Mouse (Mus musculus) gastrocnemius, adult 18-20 months (tissue): ENCODE results near the gene Pccb. TPM values are rescaled to one million over a fixed set of nuclear protein-coding genes. Genes with fewer than 3 reads are reported as not detected.

Source experiments
- DNase-seq: peaks from one replicate; pipeline ENCODE4 v3.0.0; 2021; ENCODE audit warnings: low spot score
- long read RNA-seq, 2 experiments: library from polyadenylated mRNA; stranded (forward); transcript quantifications; one replicate each; pipeline ENCODE4 v2.0.0; 2021
- total RNA-seq, 2 experiments: library from RNA; stranded (reverse); gene quantifications; 2 replicates each; pipeline ENCODE4 v1.2.3; 2021

Gene Pccb
- total RNA-seq, result 10 to 100 TPM; 58.9 to 62.4 TPM
- long read RNA-seq, experiment 1, transcript Pccb-201 (15 exons, 2,320 nt), result major isoform, 53 of 63 reads
- long read RNA-seq, experiment 1, partial matches to known transcripts, result 8 of 63 reads
- long read RNA-seq, experiment 1, other reads (novel, unspliced or antisense), result 2 of 63 reads
- long read RNA-seq, experiment 2, transcript Pccb-201 (15 exons, 2,320 nt), result major isoform, 30 of 42 reads
- long read RNA-seq, experiment 2, partial matches to known transcripts, result 10 of 42 reads
- long read RNA-seq, experiment 2, other reads (novel, unspliced or antisense), result 1 of 42 reads

GRCm38 (mm10) chr9:101034448-101035098 lies at the start of gene Pccb:
TSS of gene Pccb (minus strand) at chr9:101034898.
- DNase-seq, result peak; percentile 96

DNA sequence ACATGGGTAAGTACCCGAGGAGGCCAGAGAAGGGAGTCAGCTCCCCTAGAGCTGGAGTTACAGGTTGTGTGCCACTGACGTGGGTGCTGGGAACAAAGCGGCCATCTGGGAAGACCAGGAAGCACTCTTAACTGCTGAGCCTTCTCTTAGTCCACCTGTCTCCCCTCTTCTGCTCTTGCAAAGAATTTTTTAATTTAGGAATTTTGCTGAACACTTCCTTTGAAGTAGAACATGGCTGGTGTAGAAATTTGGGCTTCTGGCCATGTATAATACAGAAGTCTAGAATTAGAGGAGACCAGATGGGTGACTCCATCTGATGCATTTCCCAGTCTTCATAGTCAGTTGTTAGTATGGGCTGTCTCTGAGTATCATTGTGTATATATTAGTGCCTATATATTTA lies 49.0 kb upstream of the Pccb start:
- DNase-seq, result no peak

DNA sequence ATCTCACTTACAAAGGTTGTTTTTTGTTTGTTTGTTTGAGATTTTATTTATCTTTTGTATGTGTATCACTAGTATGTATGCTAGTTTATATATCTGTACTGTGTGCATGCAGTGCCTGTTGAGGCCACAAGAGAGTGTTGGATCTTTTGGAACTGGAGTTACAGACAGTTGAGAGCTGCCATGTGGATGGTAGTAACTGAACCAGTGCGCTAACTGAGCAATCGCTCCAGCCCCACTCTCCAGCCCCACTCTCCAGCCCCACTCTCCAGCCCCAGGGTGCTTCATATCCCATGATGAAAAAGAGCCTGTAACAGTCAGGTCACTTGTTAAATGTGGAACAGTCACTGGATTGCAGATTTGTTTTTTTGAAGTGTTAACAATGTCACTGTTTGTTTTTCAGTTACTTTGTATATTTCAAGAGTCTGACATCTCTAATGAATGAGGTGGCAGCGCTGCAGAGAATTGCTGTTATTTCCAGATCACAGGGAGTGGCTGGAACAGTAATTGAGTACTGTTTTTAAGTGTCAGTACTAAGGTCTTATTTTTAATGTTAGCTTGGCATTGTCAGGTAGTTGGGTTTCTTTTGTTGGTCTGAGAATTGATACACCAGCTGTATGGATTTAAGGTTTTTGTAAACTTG lies 45.5 kb upstream of the Pccb start:
- DNase-seq, result no peak

- DNase-seq, result no peak
Observed at GRCm38 (mm10) chr9:101078579-101078978, 43.9 kb upstream of the Pccb start.

DNA sequence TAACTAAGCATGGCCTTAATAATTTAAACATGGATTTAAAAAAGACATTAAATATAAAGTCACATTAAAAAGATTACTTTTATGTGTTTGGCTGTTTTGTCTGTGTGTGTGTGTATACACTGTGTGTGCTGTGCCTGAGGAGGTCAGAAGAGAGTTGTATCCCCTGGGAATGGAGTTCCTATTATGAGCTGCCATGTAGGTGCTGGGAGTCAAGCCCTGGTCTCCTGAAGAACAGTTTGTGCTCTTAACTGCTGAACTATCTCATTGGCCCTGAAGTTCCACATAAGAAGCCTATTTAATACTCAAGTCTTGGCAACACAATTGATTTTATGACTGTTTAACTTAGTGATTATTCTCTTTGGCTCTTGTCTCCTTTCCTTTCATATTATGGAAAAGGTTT lies 42.8 kb upstream of the Pccb start:
- no peak for DNase-seq

DNA sequence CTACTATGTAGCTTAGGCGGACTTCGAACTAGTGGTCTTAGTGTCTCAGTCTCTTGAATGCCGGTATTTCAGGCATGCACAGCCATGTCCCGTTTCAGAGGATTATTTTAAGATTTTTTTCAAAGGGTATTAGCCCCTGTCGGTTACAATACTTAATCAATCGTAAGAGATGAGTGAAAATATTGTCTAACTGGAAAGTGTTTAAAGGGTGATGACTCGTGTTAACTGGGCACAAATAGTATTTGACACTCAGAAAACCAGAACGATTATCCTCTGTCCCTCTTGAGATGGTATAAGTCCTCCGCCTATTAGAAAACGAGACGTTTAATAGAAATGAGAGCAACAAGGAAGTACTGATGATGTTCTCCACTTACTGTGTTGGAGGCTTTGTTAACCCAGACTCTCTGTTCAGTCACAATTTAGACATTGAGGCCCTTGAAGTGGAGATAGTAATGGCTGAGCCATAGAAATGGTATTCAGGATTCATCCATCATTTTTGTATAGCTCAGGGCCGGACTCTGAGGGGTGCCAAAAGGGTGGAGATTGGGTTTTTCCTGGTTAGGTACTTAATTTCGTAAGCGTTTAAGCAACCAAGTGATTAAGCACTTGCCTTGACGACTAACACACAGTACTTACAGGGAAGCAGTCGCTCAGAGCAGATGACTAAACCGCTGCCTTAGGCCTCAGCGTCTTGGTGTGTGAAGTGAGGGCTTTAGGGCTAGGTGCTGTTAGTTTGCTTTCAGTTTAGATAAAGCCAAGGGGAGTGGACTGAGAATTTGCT lies 41.6 kb upstream of the Pccb start:
- no peak for DNase-seq

- DNase-seq, result no peak
Observed at GRCm38 (mm10) chr9:101075694-101076093, 41.0 kb upstream of the Pccb start.

DNA sequence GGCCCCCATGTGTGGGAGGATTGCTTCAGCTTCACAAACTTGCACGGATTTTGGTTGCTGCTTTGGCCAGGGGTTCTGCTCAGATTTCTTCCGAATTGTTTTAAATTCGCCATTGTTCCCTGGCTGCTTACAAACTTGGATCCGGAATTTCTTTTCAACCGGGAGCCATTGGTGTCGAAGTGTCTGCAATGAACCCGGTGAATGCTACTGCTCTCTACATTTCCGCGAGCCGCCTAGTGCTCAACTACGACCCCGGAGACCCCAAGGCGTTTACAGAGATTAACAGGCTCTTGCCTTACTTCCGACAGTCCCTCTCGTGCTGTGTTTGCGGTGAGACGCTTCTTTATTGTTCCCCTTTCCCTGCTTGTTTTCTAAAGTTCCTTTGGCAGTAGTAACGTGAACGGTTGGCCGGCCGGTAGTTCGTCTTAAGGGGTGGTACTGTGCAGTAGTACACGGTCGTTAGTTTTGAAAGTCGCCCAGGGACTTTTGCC lies 40.4 kb upstream of the Pccb start:
- DNase-seq, result peak; percentile 24

GRCm38 (mm10) chr9:101074332-101075021 lies 39.8 kb upstream of the Pccb start:
- peak; percentile 75 for DNase-seq

GRCm38 (mm10) chr9:101073987-101074331 lies 39.3 kb upstream of the Pccb start, which contains the start of gene Msl2:
TSS of gene Msl2 (plus strand) at chr9:101074101.
- DNase-seq, result no peak

GRCm38 (mm10) chr9:101073041-101073986 lies 38.6 kb upstream of the Pccb start:
- DNase-seq, result peak; percentile 99

DNA sequence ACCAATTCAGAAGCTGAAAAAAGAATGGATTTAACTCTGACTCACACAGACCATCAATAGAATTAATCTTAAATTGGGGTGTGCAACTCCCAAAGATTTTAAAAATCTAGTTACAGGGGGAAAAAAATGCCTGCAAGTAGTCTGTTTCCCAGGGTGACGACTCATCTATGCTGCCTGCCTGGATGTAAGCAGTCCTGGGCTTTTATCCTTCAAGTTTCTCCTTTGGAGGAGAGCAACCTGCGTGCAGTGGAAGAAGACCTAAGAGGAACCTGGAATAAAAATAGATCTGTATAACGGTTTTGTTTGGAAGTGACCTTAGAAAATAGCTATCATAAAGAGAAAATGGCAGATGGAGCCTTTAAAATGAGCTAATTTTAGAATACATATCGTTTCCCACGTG lies 37.8 kb upstream of the Pccb start:
- no peak for DNase-seq

- DNase-seq, result no peak
Observed at GRCm38 (mm10) chr9:101069781-101070180, 35.1 kb upstream of the Pccb start.

DNA sequence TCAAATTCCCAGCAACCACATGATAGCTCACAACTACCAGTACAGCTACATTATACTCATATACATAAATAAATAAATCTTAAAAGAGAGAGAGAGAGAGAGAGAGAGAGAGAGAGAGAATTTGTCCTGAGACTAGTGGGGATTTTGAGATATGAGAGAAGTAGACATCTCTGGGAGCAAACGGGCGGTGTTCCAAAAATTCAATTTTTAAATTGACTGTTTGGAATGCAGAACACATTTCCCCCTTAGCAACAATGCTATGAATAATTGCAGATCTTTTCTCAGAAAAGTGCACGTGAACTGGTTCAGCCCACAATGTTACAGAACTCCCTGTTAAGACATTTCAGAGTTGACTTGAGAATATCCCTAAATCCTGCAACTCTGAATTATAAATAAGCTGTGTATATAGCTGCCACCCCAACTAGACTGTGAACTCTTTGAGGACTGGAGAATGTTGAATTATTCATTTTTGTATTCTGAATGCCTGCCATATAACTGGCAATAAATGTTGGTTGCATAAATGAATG lies 30.4 kb upstream of the Pccb start:
- DNase-seq, result no peak

DNA sequence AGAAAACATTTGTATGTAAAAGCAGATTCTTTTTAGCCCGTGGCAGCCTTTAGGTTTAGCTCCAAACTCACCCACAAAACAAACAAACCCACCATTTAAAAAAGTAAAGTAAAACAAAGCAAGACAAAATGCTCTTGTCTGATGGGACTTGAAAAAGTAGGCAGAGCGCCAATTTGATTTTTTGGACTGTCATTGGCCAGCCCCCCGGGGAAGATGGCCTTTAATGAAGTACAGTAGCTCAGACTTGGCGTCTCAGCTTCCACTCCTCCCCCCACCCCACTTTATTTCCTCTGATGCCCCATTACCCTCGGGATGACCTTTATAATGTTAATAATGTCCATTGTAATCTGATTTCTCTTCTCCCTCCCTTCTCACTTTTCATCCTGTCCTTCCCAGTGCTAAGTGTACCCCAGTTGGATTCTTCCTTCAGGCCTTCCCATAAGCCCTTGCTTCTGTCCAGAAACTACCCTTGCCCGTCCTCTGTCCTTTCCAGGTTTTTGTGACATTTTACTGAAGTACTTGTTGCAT lies 27.6 kb upstream of the Pccb start:
- no peak for DNase-seq

DNA sequence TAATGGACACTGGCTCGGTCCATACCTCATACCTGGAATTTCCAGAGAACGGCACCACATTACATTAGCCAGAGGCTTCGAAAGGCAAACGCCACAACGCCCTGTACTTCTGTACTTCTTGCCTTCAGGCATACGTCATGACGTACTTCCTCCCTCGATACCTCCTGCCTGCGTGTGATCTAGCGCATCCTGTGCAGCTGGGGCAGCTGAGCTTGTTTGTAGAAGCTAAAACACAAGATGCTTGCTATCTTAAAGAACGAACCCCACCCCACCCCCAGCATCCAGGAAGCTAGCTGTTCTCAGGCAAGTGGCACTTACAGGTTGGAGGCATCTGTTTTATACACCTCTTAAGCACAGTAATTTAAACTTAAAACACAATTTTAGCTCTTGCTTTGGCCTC lies 26.3 kb upstream of the Pccb start:
- no peak for DNase-seq

- no peak for DNase-seq
Observed at GRCm38 (mm10) chr9:101057156-101057555, 22.5 kb upstream of the Pccb start.

GRCm38 (mm10) chr9:101053279-101053678 lies 18.6 kb upstream of the Pccb start:
- DNase-seq, result no peak

- no peak for DNase-seq
Observed at GRCm38 (mm10) chr9:101052691-101053090, 18.0 kb upstream of the Pccb start.

DNA sequence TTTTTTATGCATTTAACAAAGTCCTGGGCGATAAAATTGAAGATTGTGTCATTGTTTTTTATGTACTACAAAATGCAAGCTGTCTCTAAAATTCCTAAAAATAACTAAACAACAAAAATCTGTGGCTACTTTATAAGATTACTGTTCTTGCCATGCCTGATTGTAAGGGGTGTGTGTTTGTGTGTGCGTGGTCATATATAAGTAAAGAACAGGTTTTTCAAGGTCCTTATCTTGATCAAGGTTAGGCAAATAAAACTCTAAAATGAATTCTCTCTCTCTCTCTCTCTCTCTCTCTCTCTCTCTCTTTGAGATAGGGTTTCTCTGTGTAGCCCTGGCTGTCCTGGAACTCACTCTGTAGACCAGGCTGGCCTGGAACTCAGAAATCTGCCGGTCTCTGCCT lies 17.3 kb upstream of the Pccb start:
- no peak for DNase-seq
